Mouse (Mus musculus): ENCODE results near the gene Prr5. TPM values are rescaled to one million over a fixed set of nuclear protein-coding genes. Genes with fewer than 3 reads are reported as not detected.
A peak's percentile ranks its signal among the peaks of the same experiment; 100 is the strongest.

The Prr5 gene
- polyA plus RNA-seq, 1 experiment from 2014 or later = 11.4 TPM

DNA sequence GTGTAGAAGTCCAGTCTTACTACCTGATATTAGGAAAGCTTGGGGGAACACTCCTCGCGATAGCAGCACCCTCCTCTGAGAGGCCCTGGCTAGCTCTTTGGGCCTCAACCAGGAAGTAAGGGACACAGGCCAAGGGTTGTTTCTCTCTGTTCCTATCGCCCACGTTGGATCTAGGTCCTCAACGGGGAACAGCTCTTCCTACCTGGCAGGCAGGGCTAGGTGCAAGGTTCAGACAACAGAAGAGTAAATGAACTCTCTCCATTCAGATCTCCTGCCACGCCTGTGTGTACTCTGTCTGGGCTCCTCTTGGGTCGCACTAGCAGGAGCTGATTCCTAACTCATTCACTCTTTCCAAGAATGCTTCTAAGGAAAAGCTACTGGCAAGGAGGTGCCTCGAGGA is 5.9 kb downstream of the Prr5 start:
- DNase-seq (ENCODE audit: low spot score) (no peak), ATAC-seq (replicated peaks; ENCODE audit: insufficient number of reproducible peaks, low FRiP score, low TSS enrichment, low read depth) (no peak)
- Histone ChIP-seq H3K27me3 (ENCODE audit: control insufficient read depth, insufficient read depth, low read length) (no peaks in the 10 kb centered on the region), H3K9ac (replicated peaks; ENCODE audit: low read length) (no peak overlapping the region), H3K27ac (replicated peaks; ENCODE audit: low read depth, low read length) (no peak overlapping the region), H3K4me3 (ENCODE audit: low read depth, low read length) (no peak overlapping the region), H3K4me2 (ENCODE audit: low read depth, low read length) (no peak overlapping the region), H3K36me3 (replicated peaks; ENCODE audit: control insufficient read depth, insufficient read depth, low read depth, low read length) (no peaks in the 10 kb centered on the region), H3K4me1 (ENCODE audit: control insufficient read depth, insufficient read depth, low read length) (no peaks in the 10 kb centered on the region), H3K9me3 (replicated peaks; ENCODE audit: control insufficient read depth, low read length) (no peaks in the 10 kb centered on the region)
- WGBS = 77% methylated on average over 8 of the region's 8 CpGs

DNA sequence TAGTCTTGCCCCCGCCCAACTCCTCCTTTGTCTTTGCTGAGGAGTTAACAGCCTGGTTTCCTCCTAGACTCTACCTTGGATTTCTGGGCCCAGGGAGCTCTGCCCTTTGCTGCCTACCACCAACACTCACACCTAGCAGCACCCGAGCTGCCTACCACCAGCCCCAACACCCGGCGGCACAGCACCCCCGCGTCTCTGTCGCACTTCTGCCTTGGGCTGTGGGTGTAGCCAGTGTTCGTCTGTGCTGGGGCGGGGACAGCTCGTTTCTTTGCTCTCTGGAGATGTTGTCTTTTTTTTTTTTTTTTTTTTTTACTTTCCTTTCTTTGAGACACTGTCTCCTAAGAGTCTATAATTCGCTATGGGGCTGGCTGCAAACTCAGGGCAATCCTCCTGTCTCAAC is 8.5 kb downstream of the Prr5 start:
- no peak overlapping the region for H3K4me3 ChIP-seq (ENCODE audit: low read depth, low read length)
- 58% methylated on average over 11 of the region's 11 CpGs for WGBS
- H3K9ac ChIP-seq (replicated peaks; ENCODE audit: low read length) = no peak overlapping the region
- no peaks in the 10 kb centered on the region for H3K36me3 ChIP-seq (replicated peaks; ENCODE audit: control insufficient read depth, insufficient read depth, low read depth, low read length)
- no peak overlapping the region for H3K27ac ChIP-seq (replicated peaks; ENCODE audit: low read depth, low read length)
- no peaks in the 10 kb centered on the region for H3K27me3 ChIP-seq (ENCODE audit: control insufficient read depth, insufficient read depth, low read length)
- ATAC-seq (replicated peaks; ENCODE audit: insufficient number of reproducible peaks, low FRiP score, low TSS enrichment, low read depth) (no peak), DNase-seq (ENCODE audit: low spot score) (no peak)
- H3K9me3 ChIP-seq (replicated peaks; ENCODE audit: control insufficient read depth, low read length) = no peaks in the 10 kb centered on the region
- peaks cover 4% of the 10 kb centered on the region; the same call in 1 of the 2 replicates for H3K4me1 ChIP-seq (ENCODE audit: control insufficient read depth, insufficient read depth, low read length)
- H3K4me2 ChIP-seq (ENCODE audit: low read depth, low read length) = no peak overlapping the region

DNA sequence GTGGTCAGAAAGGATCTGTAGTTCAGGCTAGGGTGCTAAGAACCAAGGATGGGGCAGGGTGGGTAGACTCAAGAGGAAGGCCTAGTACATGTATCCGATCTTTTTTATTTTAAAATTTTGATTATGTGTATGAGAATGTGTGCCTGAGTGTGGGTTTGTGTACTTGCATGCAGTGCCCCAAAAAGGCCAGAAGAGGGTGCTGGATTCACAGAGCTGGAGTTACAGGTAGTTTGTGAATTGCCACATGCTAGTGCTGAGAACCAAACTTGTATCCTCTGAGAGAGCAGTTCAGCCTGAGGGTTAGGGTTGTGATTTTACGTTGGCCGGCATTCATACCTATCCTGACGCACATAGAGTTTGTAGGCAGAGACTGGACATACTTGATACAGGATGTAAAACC is 9.7 kb downstream of the Prr5 start:
- no peaks in the 10 kb centered on the region for H3K36me3 ChIP-seq (replicated peaks; ENCODE audit: control insufficient read depth, insufficient read depth, low read depth, low read length)
- DNase-seq (ENCODE audit: low spot score) (no peak), ATAC-seq (replicated peaks; ENCODE audit: insufficient number of reproducible peaks, low FRiP score, low TSS enrichment, low read depth) (no peak)
- 93% methylated on average over 4 of the region's 4 CpGs for WGBS
- H3K4me2 ChIP-seq (ENCODE audit: low read depth, low read length) = no peak overlapping the region
- H3K9ac ChIP-seq (replicated peaks; ENCODE audit: low read length) = no peak overlapping the region
- H3K9me3 ChIP-seq (replicated peaks; ENCODE audit: control insufficient read depth, low read length) = no peaks in the 10 kb centered on the region
- H3K4me1 ChIP-seq (ENCODE audit: control insufficient read depth, insufficient read depth, low read length) = peaks cover 4% of the 10 kb centered on the region; the same call in 1 of the 2 replicates
- H3K4me3 ChIP-seq (ENCODE audit: low read depth, low read length) = no peak overlapping the region
- no peaks in the 10 kb centered on the region for H3K27me3 ChIP-seq (ENCODE audit: control insufficient read depth, insufficient read depth, low read length)
- no peak overlapping the region for H3K27ac ChIP-seq (replicated peaks; ENCODE audit: low read depth, low read length)

DNA sequence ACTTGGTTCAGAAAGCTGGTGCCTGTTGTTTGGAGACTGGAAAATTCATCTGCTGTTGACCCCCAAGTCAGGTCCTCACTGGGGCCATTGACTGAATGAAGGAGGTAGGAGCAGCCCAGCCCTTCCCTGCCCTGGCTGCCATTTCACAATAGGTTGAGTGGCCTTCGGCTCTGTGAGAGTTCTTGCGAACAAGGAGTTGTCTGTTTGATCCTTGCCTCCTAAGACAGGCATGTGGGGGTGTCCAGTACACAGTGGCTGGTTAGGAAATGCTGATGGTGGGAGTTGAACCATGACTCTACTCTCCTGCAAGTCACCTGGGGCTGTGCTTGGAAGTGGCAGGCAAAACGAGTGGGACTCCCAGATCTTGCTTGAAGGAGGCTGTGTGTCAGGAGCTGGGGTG is 10.4 kb downstream of the Prr5 start:
- peaks cover 4% of the 10 kb centered on the region; the same call in 1 of the 2 replicates for H3K4me1 ChIP-seq (ENCODE audit: control insufficient read depth, insufficient read depth, low read length)

DNA sequence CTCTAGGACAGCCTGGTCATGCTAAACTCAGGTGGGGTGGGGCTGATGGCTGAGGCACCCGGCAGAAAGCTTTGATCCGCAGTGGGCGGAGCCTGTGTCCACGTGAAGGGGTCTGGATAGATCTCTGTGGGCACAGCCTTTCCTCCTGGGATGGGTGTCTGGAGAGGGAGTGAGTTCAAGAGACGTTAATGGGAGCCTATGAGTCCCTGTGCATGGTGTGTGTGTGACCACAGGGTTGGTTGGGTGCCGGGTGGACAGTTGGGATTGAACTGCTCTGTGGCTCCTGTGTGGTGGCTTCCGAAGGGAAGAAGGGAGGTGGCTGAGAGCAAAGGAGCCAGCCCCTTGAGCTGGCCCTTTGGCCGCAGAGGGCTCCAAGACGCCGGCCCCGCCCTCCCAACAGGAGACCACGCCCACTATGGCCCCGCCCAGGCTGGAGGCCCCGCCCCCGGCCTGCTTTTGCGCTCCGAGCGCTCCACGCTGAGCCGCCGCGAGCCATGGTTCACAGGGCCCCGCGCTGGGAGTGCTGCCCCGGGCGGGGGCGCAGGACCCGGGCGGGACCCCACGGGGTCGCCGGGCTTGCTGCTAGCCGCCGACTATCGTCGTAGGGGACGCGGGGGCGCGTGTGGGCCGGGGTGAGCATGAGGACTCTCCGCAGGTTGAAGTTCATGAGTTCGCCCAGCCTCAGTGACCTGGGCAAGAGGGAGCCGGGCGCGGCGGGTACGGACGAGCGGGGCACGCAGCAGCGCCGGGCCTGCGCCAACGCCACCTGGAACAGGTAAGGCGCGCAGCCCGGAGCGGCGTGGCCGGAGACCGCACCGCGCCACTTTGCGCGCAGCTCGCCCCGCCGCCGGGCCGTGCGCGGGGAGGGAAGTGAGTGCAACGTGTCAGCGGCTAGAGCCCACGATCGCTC is 11.4 kb downstream of the Prr5 start:
- no peaks in the 10 kb centered on the region for H3K27me3 ChIP-seq (ENCODE audit: control insufficient read depth, insufficient read depth, low read length)
- DNase-seq (ENCODE audit: low spot score) (peak; percentile 85), ATAC-seq (replicated peaks; ENCODE audit: insufficient number of reproducible peaks, low FRiP score, low TSS enrichment, low read depth) (peak; percentile 46)
- H3K36me3 ChIP-seq (replicated peaks; ENCODE audit: control insufficient read depth, insufficient read depth, low read depth, low read length) = no peaks in the 10 kb centered on the region
- under 1% methylated on average over 75 of the region's 77 CpGs for WGBS
- H3K4me2 ChIP-seq (ENCODE audit: low read depth, low read length) = peak overlapping the region; percentile 99
- no peaks in the 10 kb centered on the region for H3K9me3 ChIP-seq (replicated peaks; ENCODE audit: control insufficient read depth, low read length)
- no peak overlapping the region for H3K27ac ChIP-seq (replicated peaks; ENCODE audit: low read depth, low read length)
- peaks cover 4% of the 10 kb centered on the region; the same call in 1 of the 2 replicates for H3K4me1 ChIP-seq (ENCODE audit: control insufficient read depth, insufficient read depth, low read length)
- H3K4me3 ChIP-seq (ENCODE audit: low read depth, low read length) = peak overlapping the region; percentile 67
- peak overlapping the region; percentile 59 for H3K9ac ChIP-seq (replicated peaks; ENCODE audit: low read length)

More for the DNA sequence above, 10.4 kb downstream of the Prr5 start:
- H3K9me3 ChIP-seq (replicated peaks; ENCODE audit: control insufficient read depth, low read length) = no peaks in the 10 kb centered on the region
- H3K4me3 ChIP-seq (ENCODE audit: low read depth, low read length) = no peak overlapping the region
- no peak overlapping the region for H3K9ac ChIP-seq (replicated peaks; ENCODE audit: low read length)
- WGBS = 64% methylated on average over 3 of the region's 3 CpGs
- DNase-seq (ENCODE audit: low spot score) (no peak), ATAC-seq (replicated peaks; ENCODE audit: insufficient number of reproducible peaks, low FRiP score, low TSS enrichment, low read depth) (no peak)
- H3K27me3 ChIP-seq (ENCODE audit: control insufficient read depth, insufficient read depth, low read length) = no peaks in the 10 kb centered on the region
- no peak overlapping the region for H3K4me2 ChIP-seq (ENCODE audit: low read depth, low read length)
- no peak overlapping the region for H3K27ac ChIP-seq (replicated peaks; ENCODE audit: low read depth, low read length)
- H3K36me3 ChIP-seq (replicated peaks; ENCODE audit: control insufficient read depth, insufficient read depth, low read depth, low read length) = no peaks in the 10 kb centered on the region

DNA sequence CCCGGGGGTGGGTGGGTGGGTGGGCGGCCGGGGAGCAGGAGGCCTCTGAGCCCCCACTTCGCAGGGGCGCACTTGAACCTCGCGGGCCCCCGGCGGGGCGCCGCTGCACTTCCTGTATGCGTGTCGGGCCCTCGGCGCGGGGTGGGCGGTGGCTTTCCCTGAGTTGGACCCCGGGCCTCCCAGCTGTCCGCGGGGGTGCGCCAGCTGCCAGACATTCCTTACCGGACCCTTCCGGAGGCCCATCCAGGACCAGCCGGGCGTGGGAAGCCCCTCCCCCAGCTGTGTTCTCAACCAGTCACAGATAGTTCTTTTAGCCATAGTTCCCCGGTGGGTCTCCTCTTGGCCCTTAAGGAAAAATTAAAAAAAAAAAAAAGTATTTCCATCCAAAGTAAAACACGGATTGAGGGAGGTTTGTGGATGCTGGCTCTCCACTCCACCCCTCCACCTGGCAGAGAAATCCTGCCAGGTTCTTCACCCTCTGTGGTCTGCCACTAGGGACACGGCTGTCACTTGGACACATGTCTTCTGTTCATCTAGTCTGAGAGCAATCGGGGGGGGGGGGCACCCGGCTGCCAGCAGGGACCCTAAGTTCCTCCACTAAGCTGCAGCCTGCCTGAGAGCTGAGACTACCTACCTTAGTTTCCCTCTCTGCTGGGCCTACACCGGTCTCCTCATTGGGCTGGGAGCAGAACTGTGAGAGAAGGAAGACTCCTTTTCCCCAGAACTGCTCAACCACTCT is 12.2 kb downstream of the Prr5 start:
- peak overlapping the region; percentile 59 for H3K9ac ChIP-seq (replicated peaks; ENCODE audit: low read length)
- peak overlapping the region; percentile 67 for H3K4me3 ChIP-seq (ENCODE audit: low read depth, low read length)
- ATAC-seq (replicated peaks; ENCODE audit: insufficient number of reproducible peaks, low FRiP score, low TSS enrichment, low read depth) (peak; percentile 31; the same call in 1 of the 2 replicates), DNase-seq (ENCODE audit: low spot score) (peak; percentile 71)
- peaks cover 4% of the 10 kb centered on the region; the same call in 1 of the 2 replicates for H3K4me1 ChIP-seq (ENCODE audit: control insufficient read depth, insufficient read depth, low read length)
- peak overlapping the region; percentile 99 for H3K4me2 ChIP-seq (ENCODE audit: low read depth, low read length)
- H3K9me3 ChIP-seq (replicated peaks; ENCODE audit: control insufficient read depth, low read length) = no peaks in the 10 kb centered on the region
- no peaks in the 10 kb centered on the region for H3K36me3 ChIP-seq (replicated peaks; ENCODE audit: control insufficient read depth, insufficient read depth, low read depth, low read length)
- H3K27me3 ChIP-seq (ENCODE audit: control insufficient read depth, insufficient read depth, low read length) = no peaks in the 10 kb centered on the region
- H3K27ac ChIP-seq (replicated peaks; ENCODE audit: low read depth, low read length) = no peak overlapping the region
- 2% methylated on average over 21 of the region's 31 CpGs for WGBS

DNA sequence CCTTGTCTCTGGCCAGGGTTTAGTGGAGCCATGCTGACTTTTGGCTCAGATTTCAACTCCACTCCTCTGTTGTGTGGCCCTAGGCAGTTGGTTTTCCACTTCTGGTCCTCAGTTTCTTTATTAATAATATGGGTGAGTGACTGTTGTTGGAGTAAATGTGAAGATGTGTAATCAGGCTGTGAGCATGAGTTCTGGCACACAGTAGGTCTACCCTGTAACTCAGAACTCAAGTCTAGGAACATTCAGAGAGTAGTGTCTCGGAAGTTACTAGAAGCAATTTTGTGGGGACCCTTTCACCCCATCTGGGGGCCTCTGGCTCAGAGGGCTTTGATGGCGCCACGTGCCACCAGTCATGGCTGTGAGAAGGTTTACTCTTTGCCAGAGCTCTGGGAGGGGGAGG is 12.8 kb downstream of the Prr5 start:
- DNase-seq (ENCODE audit: low spot score) = no peak
- H3K4me1 ChIP-seq (ENCODE audit: control insufficient read depth, insufficient read depth, low read length) = peaks cover 4% of the 10 kb centered on the region; the same call in 1 of the 2 replicates
- H3K9me3 ChIP-seq (replicated peaks; ENCODE audit: control insufficient read depth, low read length) = no peaks in the 10 kb centered on the region
- H3K27me3 ChIP-seq (ENCODE audit: control insufficient read depth, insufficient read depth, low read length) = no peaks in the 10 kb centered on the region
- WGBS = 56% methylated on average over 3 of the region's 3 CpGs
- no peak overlapping the region for H3K4me3 ChIP-seq (ENCODE audit: low read depth, low read length)
- H3K27ac ChIP-seq (replicated peaks; ENCODE audit: low read depth, low read length) = no peak overlapping the region
- peak overlapping the region; percentile 99 for H3K4me2 ChIP-seq (ENCODE audit: low read depth, low read length)
- H3K36me3 ChIP-seq (replicated peaks; ENCODE audit: control insufficient read depth, insufficient read depth, low read depth, low read length) = no peaks in the 10 kb centered on the region
- no peak for ATAC-seq (replicated peaks; ENCODE audit: insufficient number of reproducible peaks, low FRiP score, low TSS enrichment, low read depth)
- no peak overlapping the region for H3K9ac ChIP-seq (replicated peaks; ENCODE audit: low read length)

DNA sequence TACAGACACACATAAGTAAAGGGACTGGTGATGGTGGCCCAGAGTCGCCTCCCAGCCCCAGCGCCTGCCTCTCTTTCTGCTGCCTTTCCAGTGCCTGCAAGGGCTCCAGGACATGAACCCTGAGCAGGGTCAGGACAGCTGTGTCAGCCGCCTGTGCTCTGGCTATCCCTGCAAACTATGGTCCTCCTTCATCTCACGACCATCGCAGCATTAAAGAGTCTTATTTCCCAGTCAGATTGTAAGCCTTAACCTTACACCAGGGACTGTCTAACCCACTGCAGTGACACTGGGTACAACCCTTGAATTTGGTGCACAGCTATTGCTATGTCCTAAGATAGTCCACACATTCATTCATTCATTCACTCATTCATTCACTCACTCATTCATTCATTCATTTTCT is 13.4 kb downstream of the Prr5 start:
- Histone ChIP-seq H3K27ac (replicated peaks; ENCODE audit: low read depth, low read length) (no peak overlapping the region), H3K36me3 (replicated peaks; ENCODE audit: control insufficient read depth, insufficient read depth, low read depth, low read length) (no peaks in the 10 kb centered on the region), H3K9me3 (replicated peaks; ENCODE audit: control insufficient read depth, low read length) (no peaks in the 10 kb centered on the region), H3K4me3 (ENCODE audit: low read depth, low read length) (no peak overlapping the region), H3K27me3 (ENCODE audit: control insufficient read depth, insufficient read depth, low read length) (no peaks in the 10 kb centered on the region), H3K4me1 (ENCODE audit: control insufficient read depth, insufficient read depth, low read length) (peaks cover 4% of the 10 kb centered on the region; the same call in 1 of the 2 replicates), H3K4me2 (ENCODE audit: low read depth, low read length) (no peak overlapping the region), H3K9ac (replicated peaks; ENCODE audit: low read length) (no peak overlapping the region)
- 69% methylated on average over 5 of the region's 5 CpGs for WGBS
- ATAC-seq (replicated peaks; ENCODE audit: insufficient number of reproducible peaks, low FRiP score, low TSS enrichment, low read depth) (no peak), DNase-seq (ENCODE audit: low spot score) (no peak)

All from embryonic facial prominence, embryonic 11.5 days (tissue).